Mouse (Mus musculus) right cerebral cortex, adult 18-20 months (tissue): ENCODE measurements around the gene Map6d1.

Experiments used
- DNase-seq: peaks from one replicate; pipeline ENCODE4 v3.0.0; 2022; ENCODE audit warnings: mixed read lengths

The Map6d1 gene

DNA sequence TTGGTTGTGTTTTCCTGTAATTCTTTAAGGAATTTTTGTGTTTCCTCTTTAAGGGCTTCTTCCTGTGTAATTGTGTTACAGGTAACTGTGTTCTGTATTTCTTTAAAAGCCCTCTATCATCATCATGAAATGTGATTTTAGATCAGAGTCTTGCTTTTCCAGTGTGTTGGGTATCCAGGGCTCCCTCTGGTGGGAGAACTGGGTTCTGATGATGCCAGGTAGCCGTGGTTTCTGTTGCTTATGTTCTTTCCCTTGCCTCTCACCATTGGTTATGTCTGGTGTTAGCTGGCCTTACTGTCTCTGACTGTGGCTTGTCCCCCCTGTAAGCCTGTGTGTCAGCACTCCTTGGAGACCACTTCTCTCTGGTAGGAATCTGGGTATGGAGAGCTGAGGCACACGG, 55.8 kb downstream of the Map6d1 start:
- peak; percentile 38 for DNase-seq
